Mouse (Mus musculus): ENCODE measurements around the gene Kcnn4. TPM values are rescaled to one million over a fixed set of nuclear protein-coding genes. Genes with fewer than 3 reads are reported as not detected.

The Kcnn4 gene
- polyA plus RNA-seq, 1 experiment, result 102 TPM

DNA sequence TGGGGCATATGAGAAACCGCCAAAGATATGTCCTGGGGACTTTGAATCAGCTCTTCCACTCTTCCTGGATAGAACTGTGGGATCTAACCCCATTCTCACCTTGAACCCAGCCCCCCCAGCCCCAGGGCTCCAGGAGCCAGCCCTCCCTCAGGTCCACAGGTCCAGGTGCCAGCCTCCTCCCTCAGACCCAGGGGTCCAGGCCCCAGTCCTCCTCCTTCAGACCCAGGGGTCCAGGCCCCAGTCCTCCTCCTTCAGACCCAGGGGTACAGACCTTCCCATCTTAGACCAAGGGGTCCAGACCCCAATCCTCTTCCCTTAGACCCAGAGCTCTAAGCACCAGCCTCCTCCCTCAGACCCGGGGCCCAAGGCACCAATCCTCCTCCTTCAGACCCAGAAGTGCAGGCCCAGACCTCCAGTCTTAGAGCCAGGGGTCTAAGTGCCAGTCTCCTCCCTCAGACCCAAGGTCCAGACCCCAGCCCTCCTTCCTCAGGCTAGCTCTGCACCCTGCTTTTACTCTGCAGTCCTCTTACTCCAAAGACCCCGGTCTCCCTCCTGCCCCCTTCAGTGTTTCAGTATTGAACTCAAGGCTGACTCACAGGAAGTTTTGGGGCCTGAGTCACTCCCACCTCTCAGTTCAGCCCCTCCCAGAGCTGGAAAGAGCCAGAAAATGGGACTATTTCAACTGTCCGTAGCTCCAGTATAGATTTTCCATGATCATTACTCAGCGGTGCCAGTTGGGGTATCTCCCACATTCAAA, 4.6 kb upstream of the Kcnn4 start:
- Histone ChIP-seq H3K36me3 (ENCODE audit: control insufficient read depth, insufficient read depth, low read length) (no peaks in the 10 kb centered on the region), H3K27me3 (ENCODE audit: control insufficient read depth, insufficient read depth, low read length) (no peaks in the 10 kb centered on the region), H3K4me1 (ENCODE audit: control insufficient read depth, insufficient read depth, insufficient read length) (peaks cover 14% of the 10 kb centered on the region; the same call in 1 of the 2 replicates), H3K27ac (ENCODE audit: insufficient read depth, low read length) (no peak overlapping the region; the same call in 1 of the 2 replicates), H3K4me3 (ENCODE audit: extremely low read depth, insufficient read depth, insufficient read length) (no peak overlapping the region)
- WGBS, result 71% methylated on average over 5 of the region's 5 CpGs
- DNase-seq (ENCODE audit: low read depth in 1 of 2, low spot score in 2 of 2), result no peak
- TF ChIP-seq POLR2A (IDR thresholded peaks at IDR 0.05; ENCODE audit: low read depth, low read length) (no peak), CTCF (IDR thresholded peaks at IDR 0.05; ENCODE audit: extremely low read depth, insufficient read depth, insufficient read length, insufficient replicate concordance) (no peak)

DNA sequence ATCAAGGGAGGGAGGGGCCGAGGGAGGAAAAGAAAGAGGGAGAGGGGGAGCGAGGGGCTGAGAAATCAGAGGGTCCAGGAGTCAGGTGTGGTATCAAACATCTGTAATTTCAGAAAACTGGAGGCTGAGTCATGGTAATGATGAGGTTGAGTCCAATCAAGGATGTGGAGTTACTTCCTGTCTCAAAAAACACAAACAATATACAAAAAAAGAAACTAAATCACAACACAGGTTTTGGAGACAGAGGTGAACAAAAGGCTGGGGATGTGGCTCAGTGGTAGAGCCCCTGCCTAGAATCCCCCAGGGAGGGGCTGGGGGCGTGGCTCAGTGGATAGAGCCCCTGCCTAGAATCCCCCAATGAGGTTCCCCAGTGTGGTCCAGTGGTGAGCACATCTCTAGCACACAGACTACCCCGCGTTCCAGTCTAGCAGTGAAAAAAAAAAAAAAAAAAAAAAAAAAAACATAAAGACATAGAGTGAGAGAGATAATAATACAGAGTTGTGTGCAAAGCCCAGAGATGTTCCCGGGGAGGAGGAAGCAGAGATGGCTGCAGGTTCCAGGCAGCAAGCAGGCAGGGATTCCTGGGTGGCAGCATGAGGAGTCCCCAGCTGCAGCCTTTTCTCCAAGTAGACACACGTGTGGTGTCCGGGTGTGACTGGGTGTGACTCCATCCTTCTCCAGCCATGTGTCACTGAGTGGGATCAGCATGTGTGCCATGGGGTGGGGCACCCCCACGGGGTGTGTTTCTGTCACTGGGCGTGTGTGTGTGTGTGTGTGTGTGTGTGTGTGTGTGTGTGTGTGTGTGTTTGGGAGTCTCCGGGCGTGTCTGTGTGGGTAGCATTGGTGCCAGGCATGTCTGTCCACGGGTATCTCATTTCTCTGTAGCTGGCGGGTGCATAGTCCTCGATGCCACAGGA, 3.1 kb upstream of the Kcnn4 start:
- no peak for TF ChIP-seq POLR2A (IDR thresholded peaks at IDR 0.05; ENCODE audit: low read depth, low read length)
- TF ChIP-seq CTCF (IDR thresholded peaks at IDR 0.05; ENCODE audit: extremely low read depth, insufficient read depth, insufficient read length, insufficient replicate concordance), result no peak
- Histone ChIP-seq H3K4me1 (ENCODE audit: control insufficient read depth, insufficient read depth, insufficient read length) (peaks cover 14% of the 10 kb centered on the region; the same call in 1 of the 2 replicates), H3K27ac (ENCODE audit: insufficient read depth, low read length) (no peak overlapping the region), H3K4me3 (ENCODE audit: extremely low read depth, insufficient read depth, insufficient read length) (no peak overlapping the region), H3K36me3 (ENCODE audit: control insufficient read depth, insufficient read depth, low read length) (no peaks in the 10 kb centered on the region), H3K27me3 (ENCODE audit: control insufficient read depth, insufficient read depth, low read length) (no peaks in the 10 kb centered on the region)
- no peak for DNase-seq (ENCODE audit: low read depth in 1 of 2, low spot score in 2 of 2)
- WGBS, result 74% methylated on average over 15 of the region's 15 CpGs

DNA sequence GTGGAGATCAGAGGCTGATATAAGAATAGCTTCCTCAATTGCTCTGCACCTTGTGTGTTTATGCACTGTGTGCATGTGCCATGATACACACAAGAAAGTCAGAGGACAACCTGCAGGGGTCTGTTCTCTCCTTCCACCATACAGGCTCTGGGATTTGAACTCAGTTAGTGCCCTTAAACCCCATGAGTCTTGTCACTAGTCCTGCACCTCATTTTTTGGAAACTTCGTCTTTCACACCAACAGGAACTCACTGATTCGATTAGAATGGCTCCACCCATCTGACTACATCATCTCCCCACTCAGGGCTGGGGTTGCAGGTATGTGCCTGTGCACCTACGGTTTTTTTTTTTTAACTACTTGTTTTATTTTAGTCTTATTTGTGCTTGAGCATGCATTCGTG, 1.8 kb upstream of the Kcnn4 start:
- DNase-seq (ENCODE audit: low read depth in 1 of 2, low spot score in 2 of 2), result no peak
- TF ChIP-seq CTCF (IDR thresholded peaks at IDR 0.05; ENCODE audit: extremely low read depth, insufficient read depth, insufficient read length, insufficient replicate concordance), result no peak
- TF ChIP-seq POLR2A (IDR thresholded peaks at IDR 0.05; ENCODE audit: low read depth, low read length), result no peak
- Histone ChIP-seq H3K27ac (ENCODE audit: insufficient read depth, low read length) (no peak overlapping the region), H3K4me1 (ENCODE audit: control insufficient read depth, insufficient read depth, insufficient read length) (peaks cover 21% of the 10 kb centered on the region; the same call in 1 of the 2 replicates), H3K36me3 (ENCODE audit: control insufficient read depth, insufficient read depth, low read length) (no peaks in the 10 kb centered on the region), H3K27me3 (ENCODE audit: control insufficient read depth, insufficient read depth, low read length) (no peaks in the 10 kb centered on the region), H3K4me3 (ENCODE audit: extremely low read depth, insufficient read depth, insufficient read length) (no peak overlapping the region)
- 32% methylated on average over 4 of the region's 4 CpGs for WGBS

DNA sequence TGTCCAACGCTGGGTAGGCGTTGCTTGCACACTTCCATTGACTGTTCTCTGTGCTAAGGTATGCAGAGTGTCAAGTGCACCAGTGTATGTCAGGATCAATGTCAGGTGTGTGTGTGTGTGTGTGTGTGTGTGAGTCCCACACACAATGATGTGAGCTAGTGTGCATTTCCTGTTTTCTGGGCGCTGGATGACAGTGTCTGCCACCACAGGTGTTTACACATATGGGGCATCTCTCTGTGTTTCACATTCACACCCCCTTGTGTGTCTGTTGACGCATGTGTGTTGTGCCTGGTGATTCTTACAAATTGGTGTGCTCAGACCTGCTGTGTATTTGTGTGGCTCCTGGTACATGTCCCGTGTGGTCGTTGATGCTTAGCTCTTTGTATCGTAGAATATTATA, 1.1 kb upstream of the Kcnn4 start:
- WGBS, result 72% methylated on average over 7 of the region's 7 CpGs
- no peak for DNase-seq (ENCODE audit: low read depth in 1 of 2, low spot score in 2 of 2)
- no peaks in the 10 kb centered on the region for H3K27me3 ChIP-seq (ENCODE audit: control insufficient read depth, insufficient read depth, low read length)
- TF ChIP-seq POLR2A (IDR thresholded peaks at IDR 0.05; ENCODE audit: low read depth, low read length) (no peak), CTCF (IDR thresholded peaks at IDR 0.05; ENCODE audit: extremely low read depth, insufficient read depth, insufficient read length, insufficient replicate concordance) (no peak)
- H3K27ac ChIP-seq (ENCODE audit: insufficient read depth, low read length), result peak overlapping the region; percentile 93
- peaks cover 27% of the 10 kb centered on the region; the same call in 1 of the 2 replicates for H3K4me1 ChIP-seq (ENCODE audit: control insufficient read depth, insufficient read depth, insufficient read length)
- no peaks in the 10 kb centered on the region for H3K36me3 ChIP-seq (ENCODE audit: control insufficient read depth, insufficient read depth, low read length)
- no peak overlapping the region for H3K4me3 ChIP-seq (ENCODE audit: extremely low read depth, insufficient read depth, insufficient read length)

DNA sequence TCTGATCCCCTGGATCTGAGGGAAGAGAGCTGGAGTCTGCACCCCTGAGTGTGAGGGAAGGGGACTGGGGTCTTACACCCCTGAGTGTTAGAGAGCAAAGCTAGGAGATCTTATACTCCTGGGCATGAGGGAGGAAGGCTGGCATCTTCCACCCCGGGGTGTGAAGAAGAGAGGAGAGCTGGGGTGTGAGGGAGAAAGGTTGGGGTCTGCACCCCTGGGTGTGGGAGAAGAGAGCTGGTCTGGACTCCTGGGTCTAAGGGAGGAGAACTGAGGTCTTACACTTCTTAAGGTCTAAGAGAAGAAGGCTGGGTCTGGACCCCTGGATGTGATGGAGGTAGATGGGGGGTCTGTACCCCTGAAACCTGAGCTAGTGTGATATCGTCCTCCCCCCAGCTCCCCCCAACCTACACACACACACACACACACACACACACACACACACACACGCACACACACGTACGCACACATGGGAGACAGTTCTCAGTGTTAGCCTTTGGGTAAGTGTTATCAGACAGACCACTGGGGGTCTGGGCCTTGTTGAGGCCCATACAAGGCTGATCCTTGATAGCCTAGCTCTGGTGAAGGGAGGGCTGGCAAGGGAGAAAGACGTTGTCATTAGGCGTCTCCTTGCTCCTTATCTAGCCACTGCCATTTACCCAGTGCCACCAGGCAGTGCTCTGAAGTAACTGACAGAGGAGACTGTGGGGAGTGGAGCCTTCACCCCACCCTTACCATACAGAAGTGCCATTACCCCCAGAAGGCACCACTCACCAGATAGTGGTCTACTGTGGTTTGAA, 1.1 kb downstream of the Kcnn4 start:
- 18% methylated on average over 7 of the region's 7 CpGs for WGBS
- Histone ChIP-seq H3K27ac (ENCODE audit: insufficient read depth, low read length) (peak overlapping the region; percentile 93), H3K4me1 (ENCODE audit: control insufficient read depth, insufficient read depth, insufficient read length) (peaks cover 30% of the 10 kb centered on the region; the same call in 1 of the 2 replicates), H3K27me3 (ENCODE audit: control insufficient read depth, insufficient read depth, low read length) (no peaks in the 10 kb centered on the region), H3K36me3 (ENCODE audit: control insufficient read depth, insufficient read depth, low read length) (no peaks in the 10 kb centered on the region), H3K4me3 (ENCODE audit: extremely low read depth, insufficient read depth, insufficient read length) (peak overlapping the region; percentile 59)
- TF ChIP-seq CTCF (IDR thresholded peaks at IDR 0.05; ENCODE audit: extremely low read depth, insufficient read depth, insufficient read length, insufficient replicate concordance) (no peak), POLR2A (IDR thresholded peaks at IDR 0.05; ENCODE audit: low read depth, low read length) (no peak)
- no peak for DNase-seq (ENCODE audit: low read depth in 1 of 2, low spot score in 2 of 2)

DNA sequence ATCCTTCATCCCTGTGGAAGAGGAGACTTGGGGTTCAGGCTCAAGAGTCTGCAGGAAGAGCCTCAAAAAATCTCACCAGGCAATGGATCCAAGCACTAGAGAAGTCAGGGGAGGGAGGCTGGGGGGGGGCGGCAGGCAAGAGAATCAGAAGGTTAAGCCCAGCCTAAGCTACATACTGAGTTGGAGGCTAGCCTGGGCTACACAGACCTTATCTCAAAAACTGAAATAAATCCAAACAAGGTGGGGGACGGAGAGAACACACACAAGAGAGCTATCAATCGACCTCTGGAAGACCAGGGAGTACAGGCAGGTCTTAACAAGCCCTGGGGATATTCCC, 1.7 kb downstream of the Kcnn4 start:
- H3K27ac ChIP-seq (ENCODE audit: insufficient read depth, low read length), result peak overlapping the region; percentile 93
- 27% methylated on average over 3 of the region's 3 CpGs for WGBS
- H3K36me3 ChIP-seq (ENCODE audit: control insufficient read depth, insufficient read depth, low read length), result no peaks in the 10 kb centered on the region
- no peak for TF ChIP-seq POLR2A (IDR thresholded peaks at IDR 0.05; ENCODE audit: low read depth, low read length)
- H3K4me3 ChIP-seq (ENCODE audit: extremely low read depth, insufficient read depth, insufficient read length), result peak overlapping the region; percentile 59
- DNase-seq (ENCODE audit: low read depth in 1 of 2, low spot score in 2 of 2), result no peak
- H3K27me3 ChIP-seq (ENCODE audit: control insufficient read depth, insufficient read depth, low read length), result no peaks in the 10 kb centered on the region
- peaks cover 32% of the 10 kb centered on the region; the same call in 1 of the 2 replicates for H3K4me1 ChIP-seq (ENCODE audit: control insufficient read depth, insufficient read depth, insufficient read length)
